Mouse (Mus musculus) erythroblast, embryonic 14.5 days (primary cell): Measurements from ENCODE around the gene Hoxb6. TPM values are rescaled to one million over a fixed set of nuclear protein-coding genes. Genes with fewer than 3 reads are reported as not detected.

Experiments
- H3K27me3 ChIP-seq: 2 replicates; pipeline ENCODE4 v1.6.1; 2012; ENCODE audit warnings: inconsistent platforms; ENCODE audit not compliant: control insufficient read depth
- H3K36me3 ChIP-seq: 2 replicates; pipeline ENCODE4 v1.6.1; 2012; ENCODE audit warnings: mild to moderate bottlenecking, inconsistent platforms; ENCODE audit not compliant: control insufficient read depth
- H3K4me1 ChIP-seq: 2 replicates; pipeline ENCODE4 v1.6.1; 2012; ENCODE audit warnings: inconsistent platforms; ENCODE audit not compliant: control insufficient read depth
- H3K4me3 ChIP-seq: replicated peaks from 2 replicates; pipeline ENCODE3; 2012; ENCODE audit warnings: moderate library complexity, mild to moderate bottlenecking, inconsistent platforms
- H3K9me3 ChIP-seq: 2 replicates; pipeline ENCODE4 v1.6.1; 2012; ENCODE audit warnings: low read length, inconsistent platforms, mixed read lengths; ENCODE audit not compliant: control insufficient read depth
- GATA1 ChIP-seq: IDR thresholded peaks from 2 replicates; pipeline ENCODE4 v1.6.1; 2012; ENCODE audit warnings: low read length, inconsistent platforms, mixed read lengths
- TAL1 ChIP-seq: IDR thresholded peaks from 3 replicates; pipeline ENCODE4 v1.6.1; 2012; ENCODE audit warnings: low read length, inconsistent platforms, mixed read lengths
- polyA plus RNA-seq: library from polyadenylated mRNA; stranded (reverse); fragments of >175 nt; gene quantifications from 2 replicates; pipeline ENCODE4 v1.2.3, GENCODE M21; 2012

Hoxb6 gene
- polyA plus RNA-seq, 1 experiment, result not detected

DNA sequence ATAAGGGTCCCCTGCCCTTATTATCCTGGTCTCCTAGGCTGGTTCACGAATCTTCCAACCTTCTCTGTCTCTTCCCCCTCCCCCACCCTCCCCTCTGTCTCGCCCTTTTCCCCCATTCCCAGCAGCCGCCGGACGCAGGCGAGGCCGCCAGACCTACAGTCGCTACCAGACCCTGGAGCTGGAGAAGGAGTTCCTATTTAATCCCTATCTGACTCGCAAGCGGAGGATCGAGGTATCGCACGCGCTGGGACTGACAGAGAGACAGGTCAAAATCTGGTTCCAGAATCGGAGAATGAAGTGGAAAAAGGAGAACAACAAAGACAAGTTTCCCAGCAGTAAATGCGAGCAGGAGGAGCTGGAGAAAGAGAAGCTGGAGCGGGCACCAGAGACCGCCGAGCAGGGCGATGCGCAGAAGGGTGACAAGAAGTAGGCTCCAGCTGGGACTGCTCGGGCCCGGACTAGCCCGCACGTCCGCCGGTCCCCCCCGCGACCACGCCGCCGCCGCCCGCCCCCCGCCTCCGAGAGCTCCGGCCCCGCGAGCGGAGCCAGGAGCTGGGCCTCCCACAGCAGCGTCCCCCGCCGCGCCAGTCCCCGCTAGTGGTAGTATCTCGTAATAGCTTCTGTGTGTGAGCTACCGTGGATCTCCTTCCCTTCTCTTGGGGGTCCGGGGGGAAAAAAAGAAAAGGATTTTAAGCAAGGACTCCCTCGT is 8.1 kb upstream of the Hoxb6 start:
- H3K4me1 ChIP-seq, result no peaks in the 10 kb centered on the region
- H3K27me3 ChIP-seq, result peaks cover 100% of the 10 kb centered on the region
- no peak overlapping the region for H3K4me3 ChIP-seq

DNA sequence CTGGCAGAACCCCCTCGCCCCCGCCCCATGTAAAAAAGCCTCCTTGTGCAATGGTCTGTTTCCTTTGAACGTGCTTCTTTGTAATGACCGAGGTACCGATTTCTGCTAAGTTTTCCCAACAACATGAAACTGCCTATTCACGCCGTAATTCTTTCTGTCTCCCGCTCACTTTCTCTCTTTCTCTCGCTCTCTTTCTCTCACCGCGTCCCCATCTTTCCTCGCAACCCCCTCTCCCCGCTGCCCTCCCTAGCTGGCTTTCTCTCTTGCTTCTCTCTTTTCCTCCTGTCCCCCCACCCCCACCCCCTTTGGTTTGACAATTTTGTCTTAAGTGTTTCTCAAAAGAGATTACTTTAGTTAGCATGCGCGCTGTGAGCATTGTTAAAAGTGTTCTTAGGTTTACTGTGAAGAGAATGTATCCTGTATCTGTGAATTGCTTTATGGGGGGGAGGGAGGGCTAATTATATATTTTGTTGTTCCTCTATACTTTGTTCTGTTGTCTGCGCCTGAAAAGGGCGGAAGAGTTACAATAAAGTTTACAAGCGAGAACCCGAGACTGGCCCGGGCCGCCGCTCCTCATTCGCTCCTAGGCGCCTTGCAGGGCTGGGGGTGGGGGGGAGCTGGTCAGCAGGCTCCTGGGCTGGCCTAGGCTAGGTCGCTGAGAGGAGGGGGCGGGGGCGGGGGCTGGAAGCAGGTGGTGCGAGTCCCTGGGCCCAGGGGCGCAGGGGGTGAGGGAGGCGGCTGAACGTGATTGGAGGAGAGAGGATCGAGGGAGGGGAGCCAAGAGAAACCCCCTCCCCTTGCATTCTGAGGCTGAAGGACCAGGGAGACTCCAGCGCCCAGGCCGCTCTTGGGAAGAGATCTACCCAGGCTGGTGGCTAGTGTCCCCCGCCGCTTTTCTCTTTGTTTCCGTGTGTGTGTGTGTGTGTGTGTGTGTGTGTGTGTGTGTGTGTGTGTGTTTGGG is 7.2 kb upstream of the Hoxb6 start:
- peaks cover 100% of the 10 kb centered on the region for H3K27me3 ChIP-seq
- TF ChIP-seq GATA1 (no peak), TAL1 (no peak)

More for the DNA sequence above, 8.1 kb upstream of the Hoxb6 start:
- H3K36me3 ChIP-seq, result no peaks in the 10 kb centered on the region
- peaks cover 2% of the 10 kb centered on the region; the same call in 1 of the 2 replicates for H3K9me3 ChIP-seq
- TF ChIP-seq GATA1, result no peak

DNA sequence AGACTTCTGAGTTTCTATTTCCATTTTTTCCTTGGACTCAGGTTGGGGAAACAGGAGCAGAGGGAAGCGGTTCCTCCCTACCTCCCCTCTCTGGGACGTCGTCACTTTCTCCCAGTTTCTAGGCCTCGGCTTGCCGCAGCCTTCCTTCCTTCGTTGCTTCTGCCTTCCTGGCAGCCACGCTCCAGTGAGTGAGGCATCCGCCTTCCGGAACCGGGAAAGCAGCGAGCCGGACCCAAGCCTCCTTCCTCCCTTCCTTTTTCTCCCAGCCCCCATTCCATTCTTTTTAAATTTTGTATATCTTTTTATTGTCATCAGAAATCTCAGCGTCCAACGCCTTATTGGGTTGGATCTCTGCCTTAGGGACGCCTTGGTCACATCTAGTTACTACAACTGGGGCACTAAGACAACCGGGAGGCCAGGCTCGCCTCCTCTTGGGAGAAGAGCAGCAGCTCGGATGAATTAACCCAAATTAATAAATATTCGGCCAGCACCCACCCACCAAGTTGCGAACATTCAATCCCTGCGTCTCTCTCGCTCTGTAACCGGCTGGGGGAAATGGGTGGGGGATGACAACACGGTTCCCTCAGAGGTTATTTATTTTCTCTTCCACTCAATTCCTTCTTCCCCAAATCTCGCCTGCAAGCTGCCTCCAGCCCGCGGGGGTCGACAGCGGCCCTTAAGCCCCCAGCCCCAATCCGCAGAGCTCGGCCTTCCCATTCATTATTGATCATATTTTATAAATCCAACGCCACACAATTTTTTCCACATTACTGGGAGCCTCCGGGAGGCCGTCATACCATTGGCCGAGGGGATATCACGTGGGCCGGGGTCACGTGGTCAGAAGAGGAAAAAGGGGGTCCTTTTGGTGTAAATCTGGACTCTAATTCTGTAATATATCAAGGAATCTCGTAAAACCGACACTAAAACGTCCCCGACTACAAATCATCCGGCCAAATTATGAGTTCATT is 6.2 kb upstream of the Hoxb6 start, which contains the start of gene Hoxb7:
Gene Hoxb7 (plus strand): TSS at position 853 of the 968 bp plus-strand sequence.
- Histone ChIP-seq H3K36me3 (no peaks in the 10 kb centered on the region), H3K27me3 (peaks cover 100% of the 10 kb centered on the region), H3K4me1 (no peaks in the 10 kb centered on the region), H3K4me3 (no peak within 1 kb of the TSS), H3K9me3 (peaks cover 2% of the 10 kb centered on the region; the same call in 1 of the 2 replicates)
- TF ChIP-seq TAL1 (no peak), GATA1 (no peak)

More for the DNA sequence above, 7.2 kb upstream of the Hoxb6 start:
- H3K4me3 ChIP-seq, result no peak overlapping the region
- no peaks in the 10 kb centered on the region for H3K4me1 ChIP-seq
- peaks cover 2% of the 10 kb centered on the region; the same call in 1 of the 2 replicates for H3K9me3 ChIP-seq
- no peaks in the 10 kb centered on the region for H3K36me3 ChIP-seq

DNA sequence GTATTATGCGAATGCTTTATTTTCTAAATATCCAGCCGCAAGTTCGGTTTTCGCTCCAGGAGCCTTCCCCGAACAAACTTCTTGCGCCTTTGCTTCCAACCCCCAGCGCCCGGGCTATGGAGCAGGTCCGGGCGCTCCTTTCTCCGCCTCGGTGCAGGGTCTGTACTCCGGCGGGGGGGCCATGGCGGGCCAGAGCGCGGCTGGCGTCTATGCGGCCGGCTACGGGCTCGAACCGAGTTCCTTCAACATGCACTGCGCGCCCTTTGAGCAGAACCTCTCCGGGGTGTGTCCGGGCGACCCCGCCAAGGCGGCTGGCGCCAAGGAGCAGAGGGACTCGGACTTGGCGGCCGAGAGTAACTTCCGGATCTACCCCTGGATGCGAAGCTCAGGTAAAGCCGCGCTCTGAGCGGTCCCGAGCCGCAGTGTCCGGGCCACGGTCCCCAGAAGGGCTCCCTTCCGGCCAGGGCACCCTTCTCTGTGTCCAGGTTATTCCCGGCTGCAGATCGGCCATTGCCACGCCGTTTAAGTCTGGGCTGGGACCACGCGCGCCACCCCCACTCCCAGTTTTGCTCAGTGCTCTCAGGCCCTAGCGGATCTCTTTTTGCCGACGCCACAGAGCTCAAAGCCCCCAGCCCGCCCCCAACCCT is 5.4 kb upstream of the Hoxb6 start:
- H3K9me3 ChIP-seq, result peaks cover 2% of the 10 kb centered on the region; the same call in 1 of the 2 replicates
- peaks cover 100% of the 10 kb centered on the region for H3K27me3 ChIP-seq
- H3K36me3 ChIP-seq, result no peaks in the 10 kb centered on the region
- TF ChIP-seq TAL1, result no peak
- H3K4me3 ChIP-seq, result no peak overlapping the region
- H3K4me1 ChIP-seq, result no peaks in the 10 kb centered on the region

DNA sequence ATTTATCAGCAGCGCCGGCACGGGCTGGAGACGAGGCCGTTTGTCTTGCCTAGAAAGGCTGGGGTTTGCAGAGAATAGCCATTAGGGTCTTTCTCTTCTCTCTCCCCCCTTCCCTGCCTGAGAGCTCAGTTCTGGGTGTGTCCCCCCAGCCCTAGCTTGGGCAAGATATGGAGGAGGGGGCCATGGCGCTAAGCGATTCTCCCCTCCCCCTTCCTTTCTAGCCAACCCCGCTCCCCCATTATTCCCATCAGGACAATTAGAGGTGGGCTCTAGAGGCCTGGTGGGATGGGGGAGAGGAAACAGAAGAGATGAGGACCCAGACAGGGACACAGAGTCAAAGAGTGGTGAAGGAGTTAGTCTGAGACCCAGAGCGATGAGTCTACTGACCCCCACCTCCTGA is 4.9 kb upstream of the Hoxb6 start:
- TF ChIP-seq TAL1 (no peak), GATA1 (no peak)
- H3K4me1 ChIP-seq, result no peaks in the 10 kb centered on the region
- no peak overlapping the region for H3K4me3 ChIP-seq
- peaks cover 100% of the 10 kb centered on the region for H3K27me3 ChIP-seq
- no peaks in the 10 kb centered on the region for H3K36me3 ChIP-seq
- peaks cover 2% of the 10 kb centered on the region; the same call in 1 of the 2 replicates for H3K9me3 ChIP-seq

DNA sequence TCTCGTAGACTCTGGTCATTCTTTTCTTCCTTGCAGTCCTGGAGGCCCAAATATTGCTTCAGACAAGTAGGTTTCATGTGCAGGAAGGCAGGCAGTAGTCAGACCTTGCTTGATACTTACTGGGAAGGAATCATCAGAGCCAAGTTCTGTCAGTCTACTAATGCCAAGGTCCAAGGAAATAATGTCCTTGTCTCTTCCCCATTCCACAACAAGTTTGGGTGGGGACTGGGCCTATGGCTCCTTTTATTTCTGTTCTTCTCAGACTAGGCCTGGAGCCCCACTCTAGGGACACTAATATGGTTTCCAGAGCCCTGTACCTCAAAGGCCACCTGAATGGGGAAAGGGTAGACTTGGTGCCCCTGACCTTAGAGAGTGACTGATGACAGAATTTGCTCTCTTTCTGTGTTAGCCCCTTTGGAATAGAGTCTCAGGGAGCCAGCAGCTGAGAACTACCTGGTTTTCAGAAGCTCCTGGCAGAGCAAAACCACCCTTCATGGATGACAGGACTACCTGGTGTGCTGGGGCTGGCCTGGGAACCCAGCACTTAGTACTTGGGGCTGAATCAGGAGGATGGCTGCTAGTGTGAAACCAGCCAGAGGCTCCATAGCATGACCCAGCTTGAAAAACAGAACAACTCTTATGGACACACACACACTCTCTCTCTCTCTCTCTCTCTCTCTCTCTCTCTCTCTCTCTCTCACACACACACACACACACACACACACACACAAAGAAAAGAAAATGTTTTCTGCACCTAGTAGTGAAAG is 3.6 kb upstream of the Hoxb6 start:
- no peak for TF ChIP-seq TAL1
- no peak for TF ChIP-seq GATA1

DNA sequence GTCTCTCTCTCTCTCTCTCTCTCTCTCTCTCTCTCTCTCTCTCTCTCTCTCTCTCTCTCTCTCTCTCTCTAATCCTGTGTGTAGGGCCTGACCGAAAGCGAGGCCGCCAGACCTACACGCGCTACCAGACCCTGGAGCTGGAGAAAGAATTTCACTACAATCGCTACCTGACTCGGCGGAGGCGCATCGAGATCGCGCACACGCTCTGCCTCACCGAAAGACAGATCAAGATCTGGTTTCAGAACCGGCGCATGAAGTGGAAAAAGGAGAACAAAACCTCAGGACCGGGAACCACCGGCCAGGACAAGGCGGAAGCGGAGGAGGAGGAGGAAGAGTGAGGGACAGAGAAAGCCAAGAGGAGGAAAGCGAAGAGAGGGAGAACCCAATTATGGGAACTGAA is 3.0 kb upstream of the Hoxb6 start:
- Histone ChIP-seq H3K36me3 (no peaks in the 10 kb centered on the region), H3K9me3 (no peaks in the 10 kb centered on the region), H3K4me1 (no peaks in the 10 kb centered on the region), H3K27me3 (peaks cover 100% of the 10 kb centered on the region), H3K4me3 (no peak overlapping the region)
- TF ChIP-seq GATA1 (no peak), TAL1 (no peak)

More for the DNA sequence above, 3.6 kb upstream of the Hoxb6 start:
- Histone ChIP-seq H3K36me3 (no peaks in the 10 kb centered on the region), H3K27me3 (peaks cover 100% of the 10 kb centered on the region), H3K9me3 (no peaks in the 10 kb centered on the region), H3K4me1 (no peaks in the 10 kb centered on the region), H3K4me3 (no peak overlapping the region)
